Mouse (Mus musculus) thymus, adult 2 months (tissue): ENCODE results near the gene Gm20721.

Experiments used
- CTCF ChIP-seq: fragments of 200-500 bp; IDR thresholded peaks from 2 replicates; pipeline ENCODE4 v1.5.1; 2012; ENCODE audit warnings: mild to moderate bottlenecking, control low read depth, low read length, moderate library complexity, borderline replicate concordance; ENCODE audit not compliant: control insufficient read depth, poor library complexity, insufficient read depth; ENCODE audit errors: extremely low read depth
- POLR2A ChIP-seq: fragments of 200-500 bp; IDR thresholded peaks from 2 replicates; pipeline ENCODE4 v1.6.1; 2012; ENCODE audit warnings: mild to moderate bottlenecking, low read length, control low read depth, moderate library complexity; ENCODE audit not compliant: control insufficient read depth, poor library complexity, insufficient read depth; ENCODE audit errors: extremely low read depth

DNA sequence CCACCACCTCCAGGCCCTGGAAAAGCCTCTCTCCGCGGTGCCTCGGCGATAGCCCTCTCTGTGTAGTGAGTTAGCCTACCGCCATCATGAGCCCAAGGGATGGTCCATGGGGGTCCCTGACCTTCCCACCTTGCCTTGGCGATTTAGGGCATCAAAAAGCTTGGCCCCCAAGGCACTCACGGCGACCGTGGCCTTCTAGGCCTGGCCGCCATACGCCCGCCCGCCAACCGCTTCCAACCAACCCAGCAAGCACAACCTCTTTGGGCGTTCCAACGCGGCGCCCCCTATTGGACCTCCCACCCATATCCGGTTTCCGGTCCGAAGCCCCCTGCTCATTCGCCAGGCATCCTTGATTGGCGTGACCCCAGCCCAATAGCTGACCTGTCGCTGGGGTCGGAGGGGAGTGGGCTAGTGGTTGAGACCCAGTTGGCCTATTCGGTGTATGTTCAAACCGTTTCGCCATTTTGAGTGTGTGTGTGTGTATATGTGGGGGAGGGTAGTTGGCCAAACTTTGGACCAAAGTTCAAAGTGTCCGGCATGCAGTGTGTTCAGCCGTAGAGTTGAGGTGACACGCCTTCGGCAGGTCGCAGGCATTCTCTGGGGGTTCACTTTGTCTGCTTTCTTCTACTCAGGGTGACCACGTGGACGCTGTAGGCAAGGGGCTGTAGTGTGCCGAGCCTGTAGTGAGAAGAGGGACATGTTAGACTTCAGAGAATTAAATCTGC lies 51.2 kb downstream of the Gm20721 start:
- peak; percentile 29; the same call in 1 of the 2 replicates for TF ChIP-seq POLR2A
- no peak for TF ChIP-seq CTCF
